Mouse (Mus musculus) left cerebral cortex, postnatal 14 days (tissue): ENCODE measurements around the gene Tpcn2. TPM values are rescaled to one million over a fixed set of nuclear protein-coding genes. Genes with fewer than 3 reads are reported as not detected.

Experiments used
- DNase-seq, 2 experiments: peaks; one replicate each; pipeline ENCODE4 v3.0.0; 2021 to 2022; ENCODE audit warnings: low spot score in 2 of 2, mixed read lengths in 1 of 2
- intact Hi-C: fragments of 180-260 bp; cut with DNase I; formaldehyde crosslinking; loops from one replicate; pipeline ENCODE4 v1.15.1; 2025
- long read RNA-seq, 2 experiments: library from polyadenylated mRNA; stranded (forward); transcript quantifications; one replicate each; pipeline ENCODE4 v2.0.0; 2021
- total RNA-seq, 2 experiments: library from RNA; stranded (reverse); gene quantifications; 2 replicates each; pipeline ENCODE4 v1.2.3; 2021

Gene Tpcn2
- total RNA-seq: 1 to 10 TPM; 3.4 to 3.6 TPM
- long read RNA-seq, experiment 1: 0 reads
- long read RNA-seq, experiment 2, partial matches to known transcripts: 0 of 1 reads
- long read RNA-seq, experiment 2, other reads (novel, unspliced or antisense): 1 of 1 reads

DNA sequence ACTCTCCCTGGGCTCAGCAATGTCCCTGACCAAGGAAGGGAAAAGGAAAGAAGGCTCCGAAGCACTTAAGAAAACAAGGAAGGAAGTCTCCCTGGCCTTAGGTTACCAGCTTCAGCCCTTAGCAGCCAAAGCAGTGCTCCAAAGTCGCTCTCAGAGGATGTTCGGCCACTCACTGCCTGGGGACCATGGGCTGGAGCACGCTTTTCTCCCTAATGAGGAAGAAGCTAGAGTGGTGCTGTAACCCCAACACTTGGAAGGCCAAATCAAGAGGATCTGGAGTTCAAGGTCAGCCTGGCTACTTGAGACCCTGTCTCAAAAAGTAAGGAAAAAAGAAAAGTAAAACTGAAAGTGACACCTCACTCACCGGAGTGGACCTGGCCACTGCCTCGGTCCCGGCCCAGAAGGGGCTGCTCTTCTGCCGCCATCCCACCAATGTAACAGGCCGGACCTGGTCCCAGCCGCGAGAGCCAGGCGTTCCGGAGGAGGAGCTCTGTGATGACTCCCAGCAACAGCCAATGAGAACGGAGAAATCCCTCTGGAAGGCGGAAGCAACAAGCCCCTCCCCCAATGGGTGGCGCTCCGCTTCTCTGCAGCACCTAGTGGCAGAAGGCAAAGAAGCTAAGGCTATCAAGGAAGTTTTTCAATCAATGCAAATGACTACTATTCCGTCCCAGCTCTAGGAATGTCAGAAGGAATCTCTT, at the start of gene Tpcn2:
TSS of gene Tpcn2 (minus strand) at position 525 of the 701 bp plus-strand sequence.
- DNase-seq: peak; percentile 89 to 92
- intact Hi-C loops: no loop called here

- DNase-seq: no peak
- intact Hi-C loops: no loop called here
Observed at GRCm38 (mm10) chr7:145332376-145333041, 48.7 kb upstream of the Tpcn2 start.

DNA sequence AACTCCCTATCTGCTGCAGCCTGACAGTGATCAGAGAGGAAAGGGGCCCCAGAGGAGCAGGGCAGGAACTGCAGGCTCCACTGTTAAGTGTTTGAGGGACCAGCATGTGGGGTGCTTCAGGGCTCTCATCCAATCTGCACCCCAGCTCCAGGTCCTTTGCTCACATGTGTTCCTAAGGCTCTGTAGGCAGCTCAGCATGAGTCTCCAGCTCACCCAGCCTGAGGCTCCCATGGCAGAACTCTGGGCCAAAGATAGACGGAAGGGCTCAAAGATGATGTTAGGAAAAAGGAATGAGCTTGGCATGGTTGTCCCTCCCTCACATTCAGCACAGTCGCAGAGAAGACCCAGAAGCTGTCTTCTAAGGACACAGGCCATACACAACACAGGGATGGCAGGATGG, 46.8 kb upstream of the Tpcn2 start:
- DNase-seq: no peak

DNA sequence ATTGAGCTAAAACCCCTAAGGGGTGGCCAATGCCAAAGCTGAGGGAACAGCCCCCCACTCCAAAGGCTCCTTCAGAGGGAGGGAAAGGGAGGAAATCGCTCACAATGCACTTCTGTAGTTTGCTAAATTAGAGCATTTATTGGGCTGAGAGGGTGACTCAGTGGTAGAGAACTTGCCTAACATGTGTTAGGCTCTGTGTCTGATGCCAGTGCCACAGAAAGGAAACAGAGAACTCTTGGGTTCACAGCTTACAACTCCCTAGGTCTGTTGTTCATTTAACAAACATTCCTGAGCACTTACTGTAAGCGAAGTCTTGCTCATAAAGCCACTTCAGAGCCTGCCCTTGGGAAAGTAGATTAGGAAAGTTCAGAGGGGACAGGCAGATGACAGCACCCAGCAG, 46.2 kb upstream of the Tpcn2 start:
- no peak for DNase-seq
- intact Hi-C loops: no loop called here

More for the DNA sequence above, 46.8 kb upstream of the Tpcn2 start:
- intact Hi-C loops: no loop called here

GRCm38 (mm10) chr7:145325697-145326096, 41.9 kb upstream of the Tpcn2 start:
- no peak for DNase-seq
- intact Hi-C loops: no loop called here

- no peak for DNase-seq
- intact Hi-C loops: no loop called here
Observed at GRCm38 (mm10) chr7:145323607-145324006, 39.8 kb upstream of the Tpcn2 start.

GRCm38 (mm10) chr7:145319481-145319880, 35.7 kb upstream of the Tpcn2 start:
- DNase-seq: peak in 1 of 2 experiments; percentile 38
- intact Hi-C loops: no loop called here

GRCm38 (mm10) chr7:145317522-145317921, 33.7 kb upstream of the Tpcn2 start:
- intact Hi-C loops: no loop called here
- DNase-seq: peak in 1 of 2 experiments; percentile 48

- no peak for DNase-seq
- intact Hi-C loops: no loop called here
Observed at GRCm38 (mm10) chr7:145314785-145315411, 31.1 kb upstream of the Tpcn2 start, which contains the start of gene Mrgprd. Gene Mrgprd, plus strand, starts transcription at chr7:145314835.

GRCm38 (mm10) chr7:145312137-145312536, 28.3 kb upstream of the Tpcn2 start:
- no peak for DNase-seq
- intact Hi-C loops: no loop called here

DNA sequence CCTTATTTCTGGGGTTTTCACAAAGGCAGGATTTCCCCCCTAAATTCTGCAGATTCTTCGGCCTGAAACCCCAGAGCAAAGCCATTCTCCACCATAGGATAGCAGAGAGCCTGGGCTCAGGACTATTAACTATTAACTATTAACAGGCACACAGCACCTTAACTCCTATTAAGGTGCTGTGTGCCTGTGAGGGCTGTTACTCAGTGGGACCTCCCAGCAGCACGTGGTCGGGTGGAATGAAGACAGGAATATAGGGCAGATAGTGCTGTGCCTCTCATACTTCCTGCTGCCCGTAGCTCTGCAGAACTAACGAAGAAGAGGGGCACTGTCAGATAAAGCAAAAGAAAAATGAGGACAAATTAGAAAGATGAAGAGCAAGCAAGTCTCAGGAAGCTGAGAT, 26.7 kb upstream of the Tpcn2 start:
- intact Hi-C loops: no loop called here

DNA sequence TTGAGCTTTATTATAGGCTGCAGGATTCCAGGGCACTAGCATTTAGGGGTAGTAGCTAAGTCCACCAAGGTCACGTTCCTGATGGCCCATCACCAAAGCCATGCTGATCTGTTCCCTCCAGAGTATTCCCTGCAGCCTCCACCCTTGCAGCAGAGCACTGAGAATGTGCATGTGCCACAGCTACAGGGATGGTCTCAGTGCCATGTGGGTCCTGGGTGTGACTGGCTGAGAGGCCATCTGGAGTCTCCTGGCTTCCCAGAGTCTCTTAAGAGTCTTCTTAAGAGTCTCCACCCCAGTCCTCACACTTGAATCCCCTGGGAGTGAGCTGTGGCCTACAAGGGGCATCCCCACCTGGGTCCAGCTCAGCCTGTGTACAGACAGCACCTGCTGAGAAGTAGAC, 26.1 kb upstream of the Tpcn2 start:
- intact Hi-C loops: no loop called here
- no peak for DNase-seq

More for the DNA sequence above, 26.7 kb upstream of the Tpcn2 start:
- no peak for DNase-seq

DNA sequence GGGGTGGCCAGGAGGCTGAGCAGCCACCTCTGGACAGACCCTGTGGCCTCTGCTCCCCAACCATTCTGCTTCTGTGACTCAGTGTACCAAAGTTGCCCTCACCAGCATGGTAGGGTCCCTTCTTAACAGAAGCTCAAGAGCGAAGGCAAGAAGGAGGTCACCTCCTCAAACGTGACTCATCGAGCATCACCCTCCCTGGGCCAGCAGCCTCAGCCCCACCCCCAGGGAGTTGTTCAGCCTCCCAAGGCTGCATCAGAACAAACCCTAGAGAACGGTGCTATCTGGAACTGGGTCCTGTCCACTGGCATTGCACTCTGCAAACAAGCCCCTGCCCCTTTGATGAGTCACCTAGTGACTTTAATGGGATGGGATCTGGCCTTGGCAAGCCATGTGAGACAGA, 25.1 kb upstream of the Tpcn2 start:
- intact Hi-C loops: no loop called here
- no peak for DNase-seq

- DNase-seq: peak; percentile 9 to 22
- intact Hi-C loops: no loop called here
Observed at GRCm38 (mm10) chr7:145308061-145308675, 24.4 kb upstream of the Tpcn2 start.

DNA sequence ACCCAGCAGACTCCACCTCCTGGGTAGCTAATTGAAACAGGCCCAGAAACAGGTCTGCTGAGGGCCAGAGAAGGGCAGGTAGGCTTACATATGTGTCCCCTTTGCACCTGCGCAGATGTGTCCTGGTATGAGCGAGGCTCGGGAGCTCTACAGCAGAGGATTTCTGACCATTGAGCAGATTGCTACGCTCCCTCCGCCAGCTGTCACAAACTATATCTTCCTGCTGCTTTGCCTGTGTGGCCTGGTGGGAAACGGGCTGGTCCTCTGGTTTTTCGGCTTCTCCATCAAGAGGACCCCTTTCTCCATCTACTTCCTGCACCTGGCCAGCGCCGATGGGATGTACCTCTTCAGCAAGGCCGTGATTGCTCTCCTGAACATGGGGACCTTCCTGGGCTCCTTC, 23.8 kb upstream of the Tpcn2 start:
- intact Hi-C loops: no loop called here
- DNase-seq: no peak

DNA sequence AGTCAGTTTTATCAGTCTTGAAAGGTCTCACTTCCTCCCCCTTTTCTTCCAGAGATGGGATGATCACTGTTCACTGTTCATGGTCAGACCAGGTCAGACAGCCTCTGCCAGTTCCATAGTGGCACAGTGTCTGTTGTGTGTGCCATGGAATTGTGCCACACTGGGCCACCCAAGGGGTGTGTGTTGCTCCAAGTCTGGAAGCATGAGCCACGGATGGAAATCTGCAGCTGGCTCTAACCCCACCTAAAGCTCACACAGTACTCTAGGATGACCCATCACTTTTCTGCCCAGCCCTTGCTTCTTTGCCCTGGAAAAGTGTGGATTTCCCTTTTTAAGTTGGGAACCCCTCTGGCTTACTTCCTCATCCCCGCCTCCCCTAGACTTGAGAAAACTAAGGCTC, 20.3 kb upstream of the Tpcn2 start:
- no peak for DNase-seq
- intact Hi-C loops: no loop called here

DNA sequence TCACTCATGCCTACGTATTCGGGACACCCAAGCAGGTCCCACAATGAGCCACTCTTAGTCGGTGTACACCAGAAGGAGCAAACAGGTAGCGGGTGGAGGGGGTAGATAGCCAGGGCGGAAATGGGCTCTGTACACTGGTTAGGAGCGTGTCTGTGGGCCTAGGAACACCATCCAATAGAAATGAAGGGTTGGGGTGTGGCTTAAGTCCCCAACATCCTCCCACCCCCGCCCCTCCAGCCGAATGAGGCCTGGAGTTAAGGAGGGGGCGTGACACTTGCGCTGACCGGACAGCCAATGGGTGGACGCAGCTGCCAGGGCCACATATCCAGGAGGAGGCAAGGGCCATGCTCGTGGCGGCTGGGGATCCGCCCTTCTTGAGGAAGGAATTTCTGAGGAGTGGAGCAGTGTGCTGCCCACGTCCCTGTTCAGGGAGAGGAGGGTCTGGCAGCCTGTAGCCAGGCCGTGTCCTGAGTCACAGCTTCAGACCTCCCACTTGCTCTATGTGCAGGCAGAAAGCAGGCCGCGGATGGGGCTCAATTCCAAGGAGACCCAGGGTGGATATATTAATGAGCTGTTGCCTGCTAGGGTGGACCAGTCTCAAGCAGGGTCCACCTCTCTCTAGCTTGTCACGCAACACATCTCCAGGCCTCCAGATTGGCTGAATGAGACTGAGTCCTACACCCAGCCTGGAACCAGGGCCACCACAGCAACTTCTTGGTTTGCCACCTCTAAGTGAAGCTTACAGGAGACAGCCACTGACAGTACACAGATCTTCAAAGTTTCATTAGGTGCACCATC, 18.9 kb upstream of the Tpcn2 start:
- intact Hi-C loops: no loop called here

GRCm38 (mm10) chr7:145301341-145302005, 17.7 kb upstream of the Tpcn2 start:
- no peak for DNase-seq
- intact Hi-C loops: no loop called here

More for the DNA sequence above, 18.9 kb upstream of the Tpcn2 start:
- DNase-seq: no peak

DNA sequence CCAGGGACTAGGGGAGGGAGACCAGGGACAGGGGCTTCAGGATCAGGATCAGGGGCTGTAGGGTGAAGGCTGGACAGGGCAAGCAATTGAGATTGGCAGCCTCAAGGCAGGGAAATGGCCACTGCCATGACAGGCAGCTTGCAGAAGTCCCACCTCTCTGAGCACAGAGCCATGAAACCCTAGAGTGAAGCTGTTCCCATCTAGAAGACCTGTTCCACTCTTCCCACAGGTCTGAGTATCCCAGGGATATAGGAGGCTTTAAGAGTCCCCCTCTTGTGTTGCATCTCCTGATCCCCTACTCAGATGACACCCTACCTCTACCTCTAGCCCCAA, 17.2 kb upstream of the Tpcn2 start:
- intact Hi-C loops: no loop called here
- DNase-seq: no peak
